Mouse (Mus musculus): ENCODE measurements around the gene Aff1. TPM values are rescaled to one million over a fixed set of nuclear protein-coding genes. Genes with fewer than 3 reads are reported as not detected.

Gene Aff1
- total RNA-seq, 2 experiments from 2014 or later = 28.4 to 30.5 TPM

DNA sequence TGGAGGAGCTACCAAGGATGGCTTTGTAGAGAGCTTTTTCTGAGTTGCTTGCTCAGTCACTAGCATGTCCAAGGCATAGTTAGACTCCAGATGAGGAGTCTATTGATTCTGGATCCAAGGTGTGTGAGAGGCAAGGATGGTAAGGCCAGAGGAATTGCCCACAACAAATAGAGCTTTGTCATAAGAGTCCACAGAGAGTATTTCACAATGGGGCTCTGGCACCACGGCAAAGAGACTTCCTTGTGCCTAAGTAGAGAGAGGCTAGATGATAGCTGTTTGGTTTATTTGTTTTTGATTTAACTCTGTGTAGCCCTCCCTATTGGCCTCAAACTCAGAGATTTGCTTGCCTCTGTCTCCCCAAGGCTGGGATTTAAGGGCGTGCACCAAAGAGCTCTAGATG, 54.9 kb downstream of the Aff1 start:
- no peak for DNase-seq (ENCODE audit: low spot score in 2 of 2)

DNA sequence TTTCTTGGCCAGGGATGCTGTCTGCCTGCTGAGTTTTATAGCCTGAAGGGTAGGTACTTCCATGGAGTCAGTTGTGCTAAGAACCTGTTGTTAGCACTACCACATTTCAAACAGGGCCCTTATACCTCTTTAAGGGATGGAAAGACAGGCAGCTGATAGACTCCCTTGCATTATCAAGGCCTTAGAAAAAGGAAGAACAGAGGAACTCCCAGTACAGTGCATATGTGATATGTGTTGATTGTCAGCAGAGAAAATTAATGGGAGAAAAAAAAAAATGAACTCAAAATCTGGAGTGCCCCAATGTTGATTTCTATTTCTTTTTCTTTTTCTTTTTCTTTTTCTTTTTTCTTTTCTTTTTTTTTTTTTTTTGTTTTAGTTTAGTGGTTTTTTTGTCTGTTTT, 56.2 kb downstream of the Aff1 start:
- DNase-seq (ENCODE audit: low spot score in 2 of 2) = no peak

DNA sequence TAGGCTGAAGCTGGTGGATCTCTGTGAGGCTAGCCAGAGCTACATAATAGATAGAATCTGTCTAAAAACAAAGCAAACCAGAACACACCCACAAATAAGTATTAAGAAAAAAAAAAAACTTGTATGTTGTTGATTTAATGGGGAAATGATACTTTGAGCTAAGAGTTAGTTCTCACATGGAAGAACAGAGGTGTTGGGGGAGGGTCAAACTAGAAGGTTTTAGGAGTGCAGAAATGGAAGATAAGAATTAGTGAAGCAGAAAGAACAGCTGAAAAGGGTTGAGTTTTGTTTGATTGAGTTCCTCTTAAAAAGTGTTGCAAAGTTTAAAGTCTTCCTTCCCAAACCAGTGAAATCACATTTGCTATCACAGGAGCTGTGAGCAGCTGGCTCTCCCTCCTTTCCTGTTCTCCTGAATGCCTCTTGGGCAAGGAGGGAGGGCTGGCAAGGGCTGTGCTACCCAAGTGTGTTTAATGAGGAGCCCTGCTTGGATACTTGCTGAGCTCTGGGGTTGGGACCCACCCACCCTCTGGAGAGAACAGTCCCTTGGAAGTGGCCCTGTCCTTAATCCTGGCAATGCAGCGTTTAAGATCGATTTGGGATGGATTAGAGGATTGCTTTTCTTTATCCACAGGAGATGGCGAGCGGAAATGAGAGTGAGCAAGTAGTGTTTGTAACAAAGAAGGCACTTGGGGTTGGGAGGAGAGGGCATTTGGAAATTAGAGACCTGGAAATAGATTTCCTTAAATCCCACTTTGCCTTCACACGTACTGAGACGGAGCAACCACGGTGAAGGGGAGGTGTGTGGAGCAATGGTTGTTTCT, 57.5 kb downstream of the Aff1 start:
- DNase-seq (ENCODE audit: low spot score in 2 of 2) = no peak

GRCm38 (mm10) chr5:103752665-103753510, 60.7 kb downstream of the Aff1 start:
- peak in 1 of 2 experiments; percentile 35 for DNase-seq (ENCODE audit: low spot score in 2 of 2)

GRCm38 (mm10) chr5:103753511-103754329, 61.5 kb downstream of the Aff1 start:
- DNase-seq (ENCODE audit: low spot score in 2 of 2) = peak; percentile 83 to 89

GRCm38 (mm10) chr5:103754330-103755134, 62.4 kb downstream of the Aff1 start:
- peak in 1 of 2 experiments; percentile 25 for DNase-seq (ENCODE audit: low spot score in 2 of 2)

DNA sequence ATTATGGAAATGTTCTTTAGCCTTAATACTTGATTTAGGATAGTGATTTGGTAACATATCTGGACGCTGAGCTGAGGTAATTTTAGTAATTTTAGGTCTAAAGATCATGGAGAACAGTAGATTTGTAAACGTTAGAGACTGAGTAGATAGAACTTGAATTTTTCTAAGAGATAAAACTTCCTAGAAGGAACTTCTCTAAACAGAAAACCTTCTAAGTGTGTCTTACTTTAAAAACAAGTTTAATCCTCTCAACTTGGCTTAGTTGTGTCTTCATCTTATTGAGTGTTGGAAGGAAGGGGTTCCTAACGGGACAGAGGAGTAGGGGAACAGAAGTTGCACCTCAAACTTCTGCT, 62.9 kb downstream of the Aff1 start:
- no peak for DNase-seq (ENCODE audit: low spot score in 2 of 2)

- DNase-seq (ENCODE audit: low spot score in 2 of 2) = no peak
These were observed 64.1 kb downstream of the Aff1 start for GRCm38 (mm10) chr5:103756231-103756714.

DNA sequence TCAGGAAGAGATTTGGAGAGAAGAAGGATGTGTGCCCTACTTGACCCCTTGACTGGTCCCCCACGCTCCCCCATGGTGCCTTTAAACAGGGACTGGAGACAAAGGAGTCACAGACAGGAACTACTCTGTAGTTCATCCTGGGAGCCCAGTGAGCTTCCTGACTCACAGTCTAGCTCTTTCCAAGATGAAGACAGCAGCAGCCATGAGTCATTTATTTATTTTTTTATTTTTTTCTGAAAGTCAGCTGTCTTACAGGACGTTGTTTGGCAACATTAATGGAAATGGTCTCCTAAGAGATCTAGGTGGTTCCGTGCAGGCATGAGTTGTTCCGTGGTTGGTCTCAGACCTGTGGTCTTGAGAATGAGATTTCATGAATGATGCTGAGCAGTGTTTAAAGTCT, 66.3 kb downstream of the Aff1 start:
- DNase-seq (ENCODE audit: low spot score in 2 of 2) = no peak

- DNase-seq (ENCODE audit: low spot score in 2 of 2) = no peak
These were observed 67.6 kb downstream of the Aff1 start for GRCm38 (mm10) chr5:103759489-103760424.

GRCm38 (mm10) chr5:103760425-103761131, 68.4 kb downstream of the Aff1 start:
- peak in 1 of 2 experiments; percentile 25 for DNase-seq (ENCODE audit: low spot score in 2 of 2)

- DNase-seq (ENCODE audit: low spot score in 2 of 2) = no peak
These were observed 69.6 kb downstream of the Aff1 start for GRCm38 (mm10) chr5:103761754-103762153.

- DNase-seq (ENCODE audit: low spot score in 2 of 2) = no peak
These were observed 70.7 kb downstream of the Aff1 start for GRCm38 (mm10) chr5:103762850-103763254.

- DNase-seq (ENCODE audit: low spot score in 2 of 2) = no peak
These were observed 73.2 kb downstream of the Aff1 start for GRCm38 (mm10) chr5:103765356-103765755.

DNA sequence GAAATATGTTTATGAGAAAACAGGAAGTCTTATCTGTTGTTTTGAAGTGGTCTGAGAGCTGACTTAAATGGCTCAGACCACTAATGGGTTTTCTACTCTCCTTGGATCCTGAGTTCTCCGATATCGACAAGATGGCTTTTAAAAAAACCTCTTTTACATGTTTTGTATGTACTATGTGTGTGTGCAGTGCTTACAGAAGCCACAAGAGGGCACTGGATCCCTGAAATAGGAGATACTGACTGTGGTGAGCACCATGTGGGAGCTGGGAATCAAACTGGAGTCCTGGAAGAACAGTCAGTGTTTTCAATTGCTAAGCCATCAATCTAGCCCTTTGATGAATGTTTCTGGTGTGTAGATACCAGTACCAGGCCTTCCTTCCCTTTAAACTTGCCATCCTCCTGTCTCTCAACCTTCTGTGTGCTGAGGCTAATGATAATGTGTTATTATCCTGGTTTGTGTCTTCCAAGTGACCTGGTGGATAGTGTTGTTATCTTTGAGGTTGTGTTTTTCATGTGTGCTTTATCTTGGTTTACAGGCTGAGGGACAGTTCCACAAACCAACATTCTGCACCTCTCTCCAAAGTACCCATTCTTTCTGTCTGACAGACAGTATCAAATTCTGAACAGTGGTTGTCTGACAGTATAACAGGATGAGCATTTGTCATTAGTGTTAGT, 73.7 kb downstream of the Aff1 start:
- DNase-seq (ENCODE audit: low spot score in 2 of 2) = no peak

GRCm38 (mm10) chr5:103766432-103766815, 74.2 kb downstream of the Aff1 start:
- no peak for DNase-seq (ENCODE audit: low spot score in 2 of 2)

DNA sequence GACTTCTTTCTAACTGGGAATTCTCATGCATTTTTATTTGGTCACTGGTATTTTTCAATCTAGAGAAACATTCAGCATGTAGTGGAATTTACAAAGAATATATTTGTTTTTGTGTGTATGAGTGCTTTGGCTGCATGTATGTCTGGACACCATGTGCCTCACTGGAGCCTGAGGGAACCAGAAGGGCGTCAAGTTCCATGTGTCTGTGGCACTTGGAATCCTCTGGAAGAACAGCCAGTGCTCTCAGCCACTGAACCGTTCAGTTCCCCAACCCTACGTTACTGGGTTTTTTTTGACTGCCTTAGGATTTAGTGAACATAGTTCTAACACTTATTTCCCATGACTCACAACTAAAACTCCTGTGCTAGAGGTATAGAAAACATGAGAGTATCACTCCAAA, 76.8 kb downstream of the Aff1 start:
- no peak for DNase-seq (ENCODE audit: low spot score in 2 of 2)

GRCm38 (mm10) chr5:103769701-103770100, 77.5 kb downstream of the Aff1 start:
- DNase-seq (ENCODE audit: low spot score in 2 of 2) = no peak

Measured in gastrocnemius, postnatal 4 days (tissue).